Mouse (Mus musculus) adrenal gland, postnatal 0 days (tissue): Measurements from ENCODE around the gene Cntnap2. TPM values are rescaled to one million over a fixed set of nuclear protein-coding genes. Genes with fewer than 3 reads are reported as not detected.

Source experiments
- polyA plus RNA-seq: library from polyadenylated mRNA; unstranded; fragments of >200 nt; fragmentation: Nextera tagmentation; extraction: Ambion mirVana; gene quantifications from 2 replicates; pipeline ENCODE4 v1.2.1, GENCODE M21; 2015

Cntnap2 gene
- polyA plus RNA-seq, result 4.2 and 6.8 TPM in 2 replicates

DNA sequence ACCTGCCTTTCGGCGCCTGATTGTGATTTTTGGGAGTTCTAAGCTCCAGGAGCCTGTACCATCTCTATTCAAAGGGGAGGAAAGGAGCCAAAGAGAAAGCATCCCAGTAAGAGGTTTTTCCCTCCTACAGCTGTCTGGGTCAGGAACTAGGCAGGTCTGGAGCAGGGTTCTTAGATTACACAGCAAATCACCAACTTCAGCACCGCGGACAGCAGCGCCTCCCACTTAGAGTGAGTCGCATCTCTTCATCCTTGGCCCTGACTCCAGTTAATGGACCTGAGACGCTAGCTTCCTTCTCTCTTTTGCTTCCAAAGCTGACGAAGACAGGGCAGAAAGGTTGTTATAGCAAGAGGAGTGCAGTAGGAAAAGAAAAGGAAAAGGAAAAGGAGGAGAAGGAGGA is at the start of gene Cntnap2:
TSS of gene Cntnap2 (plus strand) at position 267 of the 400 bp plus-strand sequence.

